Mouse (Mus musculus): ENCODE data around the gene Shroom3.

DNA sequence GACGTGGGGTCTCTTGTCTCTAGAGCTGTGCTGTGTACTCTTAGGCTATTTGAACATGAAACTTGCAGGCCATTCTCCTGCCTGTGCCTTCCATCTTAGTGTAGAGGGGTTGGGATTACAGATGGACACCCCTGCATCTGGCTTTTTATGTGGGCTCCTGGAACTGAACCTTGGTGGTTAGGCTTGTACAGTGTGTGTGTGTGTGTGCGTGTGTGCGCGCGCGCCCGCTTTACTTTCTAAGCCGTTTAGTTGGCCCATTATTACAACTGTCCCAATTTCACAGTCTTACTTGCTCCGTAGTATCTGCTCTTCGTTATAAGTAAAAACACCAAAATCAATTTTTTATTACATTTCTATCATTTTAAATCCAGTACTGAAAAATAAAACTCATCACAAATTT is 1.4 kb upstream of the Shroom3 start:
- no peak for TF ChIP-seq CTCF (IDR thresholded peaks at IDR 0.05; ENCODE audit: control insufficient read depth, insufficient read depth, insufficient read length)
- no peak for TF ChIP-seq CEBPB (IDR thresholded peaks at IDR 0.05; ENCODE audit: low read depth)
- no peak for TF ChIP-seq USF1 (IDR thresholded peaks at IDR 0.05; ENCODE audit: low read depth)
